Mouse (Mus musculus) T-helper 1 cell (primary cell): ENCODE measurements around the gene Me3.

Experiments used
- in situ Hi-C: fragments of 300-600 bp; cut with MboI, MseI; formaldehyde crosslinking; loops from one replicate; pipeline ENCODE4 v1.15.1; 2025; ENCODE audit warnings: high pct_unique_total_duplicates

Gene Me3

GRCm38 (mm10) chr7:89666361-89666760 is 34.2 kb downstream of the Me3 start:
- in situ Hi-C loops, result no loop called here

GRCm38 (mm10) chr7:89667570-89667969 is 35.4 kb downstream of the Me3 start:
- in situ Hi-C loops, result no loop called here

GRCm38 (mm10) chr7:89669461-89669860 is 37.3 kb downstream of the Me3 start:
- in situ Hi-C loops, result no loop called here

- in situ Hi-C loops, result no loop called here
Measured at GRCm38 (mm10) chr7:89671104-89671831, 39.1 kb downstream of the Me3 start.

GRCm38 (mm10) chr7:89676176-89676575 is 44.0 kb downstream of the Me3 start:
- in situ Hi-C loops, result no loop called here

GRCm38 (mm10) chr7:89677850-89678249 is 45.7 kb downstream of the Me3 start:
- in situ Hi-C loops, result no loop called here

- in situ Hi-C loops, result no loop called here
Measured at GRCm38 (mm10) chr7:89678719-89679118, 46.5 kb downstream of the Me3 start.

- in situ Hi-C loops, result no loop called here
Measured at GRCm38 (mm10) chr7:89679139-89679538, 46.9 kb downstream of the Me3 start.

GRCm38 (mm10) chr7:89679621-89680140 is 47.5 kb downstream of the Me3 start:
- in situ Hi-C loops, result no loop called here

- in situ Hi-C loops, result no loop called here
Measured at GRCm38 (mm10) chr7:89680891-89681290, 48.7 kb downstream of the Me3 start.

- in situ Hi-C loops, result no loop called here
Measured at GRCm38 (mm10) chr7:89681666-89682470, 49.7 kb downstream of the Me3 start.

GRCm38 (mm10) chr7:89698186-89698585 is 66.0 kb downstream of the Me3 start:
- in situ Hi-C loops, result no loop called here

GRCm38 (mm10) chr7:89699668-89700350 is 67.6 kb downstream of the Me3 start:
- in situ Hi-C loops, result no loop called here

GRCm38 (mm10) chr7:89700511-89700910 is 68.3 kb downstream of the Me3 start:
- in situ Hi-C loops, result no loop called here

- in situ Hi-C loops, result no loop called here
Measured at GRCm38 (mm10) chr7:89710776-89711175, 78.6 kb downstream of the Me3 start.

GRCm38 (mm10) chr7:89713059-89713458 is 80.9 kb downstream of the Me3 start:
- in situ Hi-C loops, result no loop called here

GRCm38 (mm10) chr7:89716226-89716625 is 84.0 kb downstream of the Me3 start:
- in situ Hi-C loops, result no loop called here

GRCm38 (mm10) chr7:89717521-89717920 is 85.3 kb downstream of the Me3 start:
- in situ Hi-C loops, result no loop called here

GRCm38 (mm10) chr7:89718264-89718663 is 86.1 kb downstream of the Me3 start:
- in situ Hi-C loops, result no loop called here

- in situ Hi-C loops, result no loop called here
Measured at GRCm38 (mm10) chr7:89720256-89720655, 88.1 kb downstream of the Me3 start.

GRCm38 (mm10) chr7:89726712-89727111 is 94.5 kb downstream of the Me3 start:
- in situ Hi-C loops, result no loop called here

GRCm38 (mm10) chr7:89727615-89728014 is 95.4 kb downstream of the Me3 start:
- in situ Hi-C loops, result no loop called here
